Mouse (Mus musculus) heart, embryonic 16.5 days (tissue): ENCODE data around the gene Atg9a. TPM values are rescaled to one million over a fixed set of nuclear protein-coding genes. Genes with fewer than 3 reads are reported as not detected.

ENCODE experiments used
- ATAC-seq: fragments of 200-750 bp; cut with Nextera tagmentation; replicated peaks from 2 replicates; pipeline ENCODE4 v1.8.0; 2017; ENCODE audit warnings: moderate number of reproducible peaks; ENCODE audit not compliant: insufficient read depth, low FRiP score; ENCODE audit errors: extremely low read depth
- H3K27ac ChIP-seq: fragments of 300-500 bp; sonication (generic); 2 replicates; pipeline ENCODE4 v1.5.1; 2014; ENCODE audit warnings: mild to moderate bottlenecking, low read length, control low read depth, moderate library complexity
- H3K27me3 ChIP-seq: fragments of 300-500 bp; sonication (generic); 2 replicates; pipeline ENCODE4 v1.6.1; 2014; ENCODE audit warnings: low read length, mixed read lengths; ENCODE audit not compliant: control insufficient read depth, insufficient read depth
- H3K36me3 ChIP-seq: fragments of 300-500 bp; sonication (generic); 2 replicates; pipeline ENCODE4 v1.6.1; 2014; ENCODE audit not compliant: control insufficient read depth, insufficient read depth
- H3K4me1 ChIP-seq: fragments of 300-500 bp; sonication (generic); 2 replicates; pipeline ENCODE4 v1.6.1; 2014; ENCODE audit warnings: low read length, mixed read lengths; ENCODE audit not compliant: control insufficient read depth, insufficient read depth
- H3K4me2 ChIP-seq: fragments of 300-500 bp; sonication (generic); 2 replicates; pipeline ENCODE4 v1.6.1; 2014; ENCODE audit warnings: low read depth, mild to moderate bottlenecking, control low read depth, low read length
- H3K4me3 ChIP-seq: fragments of 300-500 bp; sonication (generic); 2 replicates; pipeline ENCODE4 v1.5.1; 2014; ENCODE audit warnings: mild to moderate bottlenecking, control low read depth, low read length
- H3K9ac ChIP-seq: fragments of 300-500 bp; sonication (generic); 2 replicates; pipeline ENCODE4 v1.6.1; 2014; ENCODE audit warnings: low read length, control low read depth
- H3K9me3 ChIP-seq: fragments of 300-500 bp; sonication (generic); replicated peaks from 2 replicates; pipeline ENCODE4 v1.6.1; 2016; ENCODE audit warnings: low read length; ENCODE audit not compliant: control insufficient read depth
- WGBS: fragments of 180-500 bp; shearing (Covaris S2); extraction: QIAGEN DNeasy Blood & Tissue Kit; methylation state at CpG from one replicate; pipeline ENCODE4 v1.1.7; 2014; 5-methylcytosine and 5-hydroxymethylcytosine counted together
- polyA plus RNA-seq: library from polyadenylated mRNA; unstranded; fragments of >200 nt; fragmentation: Nextera tagmentation; extraction: Ambion mirVana; gene quantifications from 2 replicates; pipeline ENCODE4 v1.2.1, GENCODE M21; 2015

Atg9a gene
- polyA plus RNA-seq, 1 experiment from 2014 or later, result 31.7 TPM

- Histone ChIP-seq H3K4me3 (peak within 1 kb of the TSS; percentile 59), H3K4me2 (peak within 1 kb of the TSS; percentile 94), H3K36me3 (peaks cover 50% of the 10 kb centered on the region), H3K9ac (peak within 1 kb of the TSS; percentile 77), H3K27ac (peak within 1 kb of the TSS; percentile 81), H3K9me3 (no peaks in the 10 kb centered on the region), H3K4me1 (peaks cover 17% of the 10 kb centered on the region), H3K27me3 (no peaks in the 10 kb centered on the region)
- WGBS, result under 1% methylated on average over 90 of the region's 91 CpGs
- peak; percentile 89 for ATAC-seq
Observed at GRCm38 (mm10) chr1:75142301-75143261, 49.4 kb downstream of the Atg9a start, which contains the start of the genes Cnppd1 and Retreg2. Cnppd1 (minus strand) TSS chr1:75142711. Retreg2 (plus strand) TSS chr1:75142778.

GRCm38 (mm10) chr1:75141486-75142190 lies 50.4 kb downstream of the Atg9a start:
- H3K27me3 ChIP-seq, result no peaks in the 10 kb centered on the region
- peak overlapping the region; percentile 59 for H3K4me3 ChIP-seq
- peak overlapping the region; percentile 94 for H3K4me2 ChIP-seq
- under 1% methylated on average over 52 of the region's 53 CpGs for WGBS
- peak; percentile 49 for ATAC-seq
- H3K27ac ChIP-seq, result peak overlapping the region; percentile 81
- peak overlapping the region; percentile 77 for H3K9ac ChIP-seq
- H3K9me3 ChIP-seq, result no peaks in the 10 kb centered on the region
- H3K4me1 ChIP-seq, result peaks cover 17% of the 10 kb centered on the region
- H3K36me3 ChIP-seq, result peaks cover 47% of the 10 kb centered on the region

GRCm38 (mm10) chr1:75140601-75141190 lies 51.3 kb downstream of the Atg9a start:
- no peak for ATAC-seq
- H3K27ac ChIP-seq, result peak overlapping the region; percentile 81
- H3K4me1 ChIP-seq, result peaks cover 17% of the 10 kb centered on the region
- no peaks in the 10 kb centered on the region for H3K9me3 ChIP-seq
- H3K4me3 ChIP-seq, result peak overlapping the region; percentile 59
- 47% methylated on average over 4 of the region's 4 CpGs for WGBS
- peaks cover 46% of the 10 kb centered on the region for H3K36me3 ChIP-seq
- H3K4me2 ChIP-seq, result peak overlapping the region; percentile 94
- peak overlapping the region; percentile 77 for H3K9ac ChIP-seq
- H3K27me3 ChIP-seq, result no peaks in the 10 kb centered on the region

- H3K9me3 ChIP-seq, result no peaks in the 10 kb centered on the region
- H3K4me3 ChIP-seq, result no peak overlapping the region
- no peak for ATAC-seq
- peaks cover 12% of the 10 kb centered on the region for H3K4me1 ChIP-seq
- 92% methylated on average over 2 of the region's 2 CpGs for WGBS
- H3K27ac ChIP-seq, result no peak overlapping the region
- H3K36me3 ChIP-seq, result peaks cover 31% of the 10 kb centered on the region
- H3K9ac ChIP-seq, result no peak overlapping the region
- no peaks in the 10 kb centered on the region for H3K27me3 ChIP-seq
- H3K4me2 ChIP-seq, result no peak overlapping the region
Observed at GRCm38 (mm10) chr1:75138448-75138847, 53.5 kb downstream of the Atg9a start.

GRCm38 (mm10) chr1:75136730-75137129 lies 55.3 kb downstream of the Atg9a start:
- WGBS, result 35% methylated on average over 3 of the region's 3 CpGs
- no peak overlapping the region for H3K9ac ChIP-seq
- peaks cover 9% of the 10 kb centered on the region for H3K4me1 ChIP-seq
- no peaks in the 10 kb centered on the region for H3K9me3 ChIP-seq
- no peak for ATAC-seq
- H3K27ac ChIP-seq, result no peak overlapping the region
- no peak overlapping the region for H3K4me2 ChIP-seq
- H3K4me3 ChIP-seq, result no peak overlapping the region
- no peaks in the 10 kb centered on the region for H3K27me3 ChIP-seq
- peaks cover 31% of the 10 kb centered on the region for H3K36me3 ChIP-seq

GRCm38 (mm10) chr1:75136293-75136692 lies 55.7 kb downstream of the Atg9a start:
- Histone ChIP-seq H3K27ac (no peak overlapping the region), H3K4me2 (no peak overlapping the region), H3K9me3 (no peaks in the 10 kb centered on the region), H3K36me3 (peaks cover 31% of the 10 kb centered on the region), H3K4me1 (peaks cover 9% of the 10 kb centered on the region), H3K9ac (no peak overlapping the region), H3K4me3 (no peak overlapping the region), H3K27me3 (no peaks in the 10 kb centered on the region)
- WGBS, result 65% methylated on average over 6 of the region's 6 CpGs
- ATAC-seq, result no peak

GRCm38 (mm10) chr1:75133421-75134207 lies 58.4 kb downstream of the Atg9a start, which contains the start of gene Slc23a3:
Slc23a3 (minus strand) TSS chr1:75133890.
- H3K4me1 ChIP-seq, result no peaks in the 10 kb centered on the region
- 54% methylated on average over 12 of the region's 12 CpGs for WGBS
- 0 out of 2 replicates have a peak, but pooled peaks have one; percentile 6 for ATAC-seq
- H3K4me3 ChIP-seq, result no peak within 1 kb of the TSS
- no peak within 1 kb of the TSS for H3K9ac ChIP-seq
- no peaks in the 10 kb centered on the region for H3K27me3 ChIP-seq
- H3K36me3 ChIP-seq, result peaks cover 22% of the 10 kb centered on the region
- no peak within 1 kb of the TSS for H3K4me2 ChIP-seq
- H3K9me3 ChIP-seq, result no peaks in the 10 kb centered on the region
- H3K27ac ChIP-seq, result no peak within 1 kb of the TSS
